In genomic region chr8:69915748-69916147, GRCm38 (mm10) we compare ENCODE assay signal across 10 mouse cellular contexts. TPM values are rescaled to one million over a fixed set of nuclear protein-coding genes. Genes with fewer than 3 reads are reported as not detected.
A peak's percentile ranks its signal among the peaks of the same experiment; 100 is the strongest.
DNase-seq lines count a peak whose midpoint lies in the region; ATAC-seq lines count a peak whose summit lies in the region.
"Had no signal": no experiment of that assay in that cellular context is flagged by ENCODE, and none has a peak within 500 bp of the region (broad histone marks: within the 10 kb centered on the region; RNA-seq: fewer than 3 reads in every experiment).

No protein-coding gene starts in this region.

- no peaks in the 10 kb centered on the region for H3K27me3 ChIP-seq in hindbrain, embryonic 14.5 days (ENCODE audit: control insufficient read depth, insufficient read depth, low read length)
- no peaks in the 10 kb centered on the region for H3K27me3 ChIP-seq in hindbrain, embryonic 10.5 days (ENCODE audit: insufficient read depth, poor library complexity, severe bottlenecking)
- H3K27me3 ChIP-seq: liver, embryonic 13.5 days had no signal

- H3K4me2 ChIP-seq in hindbrain, embryonic 14.5 days (replicated peaks) = no peak overlapping the region
- H3K4me2 ChIP-seq: liver, embryonic 13.5 days had no signal

- WGBS in hindbrain, embryonic 14.5 days = 41% methylated on average over 5 of the region's 5 CpGs
- WGBS in hindbrain, embryonic 10.5 days = 35% methylated on average over 5 of the region's 5 CpGs

- ATAC-seq in hindbrain, embryonic 14.5 days (ENCODE audit: low FRiP score) = no peak
- ATAC-seq: forebrain, embryonic 16.5 days had no signal

- peaks cover 45% of the 10 kb centered on the region for H3K36me3 ChIP-seq in hindbrain, embryonic 14.5 days (replicated peaks; ENCODE audit: control insufficient read depth, insufficient read depth)
- peaks cover 78% of the 10 kb centered on the region for H3K36me3 ChIP-seq in hindbrain, embryonic 10.5 days

- H3K4me3 ChIP-seq in hindbrain, embryonic 14.5 days (replicated peaks; ENCODE audit: low read length) = no peak overlapping the region
- no peak overlapping the region for H3K4me3 ChIP-seq in hindbrain, embryonic 10.5 days
- H3K4me3 ChIP-seq: liver, embryonic 13.5 days had no signal

- no peak overlapping the region for H3K9ac ChIP-seq in hindbrain, embryonic 14.5 days
- H3K9ac ChIP-seq: liver, embryonic 13.5 days had no signal

- peak; percentile 44 for DNase-seq in hindbrain, embryonic 14.5 days (ENCODE audit: low spot score)
- no peak for DNase-seq in hindbrain, embryonic 10.5 days (ENCODE audit: low spot score)
- DNase-seq in 416B (ENCODE audit: low read depth) (peak; percentile 18), adipocyte (ENCODE audit: low spot score) (no peak)
- peak; percentile 75 for DNase-seq in Muller cell, postnatal 12 days (ENCODE audit: inconsistent ontology term)
- DNase-seq in heart, postnatal 4 days = peak; percentile 62
- DNase-seq in thymus, postnatal 36 days = no peak
- DNase-seq: kidney, postnatal 36 days; liver, embryonic 13.5 days had no signal

- peaks cover 8% of the 10 kb centered on the region; the same call in 1 of the 2 replicates for H3K4me1 ChIP-seq in hindbrain, embryonic 14.5 days (replicated peaks; ENCODE audit: control insufficient read depth, insufficient read depth, low read length)
- peaks cover 19% of the 10 kb centered on the region for H3K4me1 ChIP-seq in hindbrain, embryonic 10.5 days (replicated peaks)

- H3K9me3 ChIP-seq in hindbrain, embryonic 14.5 days (ENCODE audit: control insufficient read depth, low read length) = no peaks in the 10 kb centered on the region
- H3K9me3 ChIP-seq in hindbrain, embryonic 10.5 days = no peaks in the 10 kb centered on the region
- H3K9me3 ChIP-seq: liver, embryonic 13.5 days had no signal

- no peak overlapping the region for H3K27ac ChIP-seq in hindbrain, embryonic 14.5 days
- no peak overlapping the region for H3K27ac ChIP-seq in hindbrain, embryonic 10.5 days
- H3K27ac ChIP-seq: liver, embryonic 13.5 days had no signal

RNA-seq across cellular contexts. Expression of gene Yjefn3, which starts 13.2 kb away (rescaled TPM):
- polyA plus RNA-seq in hindbrain, embryonic 14.5 days (2014; fragmentation: Nextera tagmentation; extraction: Ambion mirVana) = 11.0 and 12.3 TPM in 2 replicates
- polyA plus RNA-seq in hindbrain, embryonic 10.5 days (2016; fragmentation: Nextera tagmentation; extraction: Ambion mirVana) = 4.9 and 7.3 TPM in 2 replicates
- 1 to 10 TPM; 6.2 to 8.6 TPM for total RNA-seq in heart, postnatal 4 days (2021)

RNA-seq across cellular contexts. Expression of gene Ndufa13, which starts 13.4 kb away (rescaled TPM):
- 201 and 213 TPM in 2 replicates for polyA plus RNA-seq in hindbrain, embryonic 14.5 days (2014; fragmentation: Nextera tagmentation; extraction: Ambion mirVana)
- 166 and 177 TPM in 2 replicates for polyA plus RNA-seq in hindbrain, embryonic 10.5 days (2016; fragmentation: Nextera tagmentation; extraction: Ambion mirVana)
- 100 to 1,000 TPM; 286 to 326 TPM for total RNA-seq in heart, postnatal 4 days (2021)

RNA-seq across cellular contexts. Expression of gene Tssk6, which starts 13.8 kb away (rescaled TPM):
- 4.6 and 4.7 TPM in 2 replicates for polyA plus RNA-seq in hindbrain, embryonic 14.5 days (2014; fragmentation: Nextera tagmentation; extraction: Ambion mirVana)
- 4.7 and 4.8 TPM in 2 replicates for polyA plus RNA-seq in hindbrain, embryonic 10.5 days (2016; fragmentation: Nextera tagmentation; extraction: Ambion mirVana)
- total RNA-seq in heart, postnatal 4 days (2021) = under 1 TPM in 1 of 2 experiments, not detected in 1; 0.33 TPM

RNA-seq across cellular contexts. Expression of gene Cilp2, which starts 28.3 kb away (rescaled TPM):
- polyA plus RNA-seq in hindbrain, embryonic 14.5 days (2014; fragmentation: Nextera tagmentation; extraction: Ambion mirVana) = 4.1 and 4.2 TPM in 2 replicates
- 0.44 and 0.47 TPM in 2 replicates for polyA plus RNA-seq in hindbrain, embryonic 10.5 days (2016; fragmentation: Nextera tagmentation; extraction: Ambion mirVana)
- total RNA-seq in heart, postnatal 4 days (2021) = under 1 TPM; 0.50 to 0.74 TPM

Comparison
In these comparisons a context has a peak if more than half of its experiments do, and no peak if none do; other contexts are left out.
1. DNase-seq: peak in hindbrain, embryonic 14.5 days (single experiment), 416B (single experiment), Muller cell, postnatal 12 days (single experiment) and heart, postnatal 4 days (single experiment); none in hindbrain, embryonic 10.5 days (single experiment), adipocyte (single experiment) and thymus, postnatal 36 days (0 of 2).